Mouse (Mus musculus) heart, adult 2 months (tissue): ENCODE data around the gene Smox.

Experiments used
- CTCF ChIP-seq: fragments of 200-600 bp; IDR thresholded peaks from 2 replicates; pipeline ENCODE4 v1.8.1; 2022; ENCODE audit warnings: antibody characterized with exemption, mild to moderate bottlenecking, moderate library complexity
- POLR2A ChIP-seq: fragments of 200-500 bp; IDR thresholded peaks from 2 replicates; pipeline ENCODE4 v1.6.1; 2011; ENCODE audit warnings: mild to moderate bottlenecking, low read depth, low read length, control low read depth; ENCODE audit not compliant: insufficient read depth

GRCm38 (mm10) chr2:131487337-131487736, 4.0 kb upstream of the Smox start:
- TF ChIP-seq CTCF (no peak), POLR2A (no peak)
